Mouse (Mus musculus) thymus, postnatal 25 days (tissue): Measurements from ENCODE around the gene Adgre1.
"Not testable (repeated sequence)": the region's sequence is repeated elsewhere in the genome, so short reads cannot be mapped to it uniquely, and the experiment has no call there.

Experiments used
- DNase-seq: peaks from one replicate; pipeline ENCODE4 v3.0.0; 2022

Adgre1 gene

DNA sequence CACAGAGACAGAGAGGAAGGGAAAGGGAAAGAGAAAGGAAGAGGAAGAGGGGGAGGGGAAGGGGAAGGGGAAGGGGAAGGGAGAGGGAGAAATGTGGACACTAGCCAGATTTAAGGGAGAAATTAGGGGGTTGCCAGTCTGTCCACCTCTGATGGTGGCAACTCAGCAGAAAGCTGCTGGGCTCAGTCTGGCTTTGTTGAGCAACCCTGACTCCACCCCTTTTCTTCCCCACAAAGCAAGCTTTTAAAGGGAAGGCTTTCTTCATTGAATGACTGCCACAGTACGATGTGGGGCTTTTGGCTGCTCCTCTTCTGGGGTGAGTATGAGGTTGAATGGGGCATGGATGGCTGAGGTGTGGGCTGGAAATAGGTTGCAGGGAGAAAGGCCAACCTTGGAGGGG is at the start of gene Adgre1:
TSS of gene Adgre1 (plus strand) at position 251 of the 400 bp plus-strand sequence.
- DNase-seq = no peak

DNA sequence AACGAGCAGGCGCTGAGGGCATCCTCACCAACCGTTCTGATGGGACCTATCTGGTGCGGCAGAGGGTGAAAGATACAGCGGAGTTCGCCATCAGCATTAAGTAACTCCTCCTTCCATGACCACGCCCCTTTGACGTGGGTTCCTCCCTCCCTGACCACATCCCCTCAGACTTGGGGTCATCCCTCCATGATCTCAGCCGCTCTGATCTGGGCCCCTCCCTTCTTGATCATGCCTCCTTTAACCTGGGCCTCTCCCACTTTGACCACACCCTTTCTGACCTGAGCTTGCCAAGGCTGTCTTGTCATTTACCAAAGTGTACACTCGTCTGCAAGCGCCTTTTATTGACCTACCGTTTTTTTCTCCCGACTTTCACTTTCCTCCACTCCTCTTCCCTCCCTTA is 46.7 kb upstream of the Adgre1 start:
- no peak for DNase-seq

- DNase-seq = no peak
Measured at GRCm38 (mm10) chr17:57327615-57328014, 30.9 kb upstream of the Adgre1 start.

DNA sequence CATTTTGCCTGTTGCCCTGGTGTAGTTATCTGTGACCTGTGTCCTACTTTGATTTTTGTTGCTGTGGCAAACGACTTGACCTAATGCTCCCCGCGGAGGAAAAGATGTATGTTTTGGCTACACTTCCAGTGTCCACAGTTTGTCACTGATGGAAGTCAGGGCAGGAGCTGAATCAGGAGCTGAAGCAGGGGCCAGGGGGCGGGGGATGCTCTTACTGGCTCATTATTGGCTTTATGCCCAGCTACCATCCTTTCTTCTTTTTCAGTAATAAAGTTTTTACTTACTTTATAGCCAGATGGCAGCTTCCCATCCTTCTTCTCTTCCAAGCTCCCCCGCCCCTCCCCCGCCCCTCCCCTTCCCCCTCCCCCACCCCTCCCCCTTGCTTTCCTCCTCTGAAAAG is 29.5 kb upstream of the Adgre1 start:
- DNase-seq = no peak

DNA sequence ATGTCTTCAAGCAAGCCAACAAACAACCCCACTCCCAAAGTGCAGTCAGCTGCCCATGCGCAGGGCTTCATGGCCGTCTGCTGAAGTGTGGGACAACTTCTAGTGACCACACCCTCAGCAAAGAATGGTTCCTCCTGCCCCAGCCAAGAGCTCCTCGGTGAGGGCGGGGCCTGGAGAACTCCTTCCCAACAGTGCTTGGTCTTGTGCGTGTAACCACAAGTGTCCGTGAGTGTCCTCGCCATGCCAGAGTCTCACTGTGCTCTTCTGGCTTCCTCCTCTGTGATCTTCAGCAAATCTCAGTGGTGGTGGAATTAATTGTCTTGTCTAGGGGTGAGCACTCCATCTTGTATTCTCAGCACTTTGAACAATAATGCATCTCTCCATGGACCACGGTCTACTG is 27.5 kb upstream of the Adgre1 start:
- DNase-seq = no peak

- no peak for DNase-seq
Measured at GRCm38 (mm10) chr17:57332241-57332640, 26.2 kb upstream of the Adgre1 start.

DNA sequence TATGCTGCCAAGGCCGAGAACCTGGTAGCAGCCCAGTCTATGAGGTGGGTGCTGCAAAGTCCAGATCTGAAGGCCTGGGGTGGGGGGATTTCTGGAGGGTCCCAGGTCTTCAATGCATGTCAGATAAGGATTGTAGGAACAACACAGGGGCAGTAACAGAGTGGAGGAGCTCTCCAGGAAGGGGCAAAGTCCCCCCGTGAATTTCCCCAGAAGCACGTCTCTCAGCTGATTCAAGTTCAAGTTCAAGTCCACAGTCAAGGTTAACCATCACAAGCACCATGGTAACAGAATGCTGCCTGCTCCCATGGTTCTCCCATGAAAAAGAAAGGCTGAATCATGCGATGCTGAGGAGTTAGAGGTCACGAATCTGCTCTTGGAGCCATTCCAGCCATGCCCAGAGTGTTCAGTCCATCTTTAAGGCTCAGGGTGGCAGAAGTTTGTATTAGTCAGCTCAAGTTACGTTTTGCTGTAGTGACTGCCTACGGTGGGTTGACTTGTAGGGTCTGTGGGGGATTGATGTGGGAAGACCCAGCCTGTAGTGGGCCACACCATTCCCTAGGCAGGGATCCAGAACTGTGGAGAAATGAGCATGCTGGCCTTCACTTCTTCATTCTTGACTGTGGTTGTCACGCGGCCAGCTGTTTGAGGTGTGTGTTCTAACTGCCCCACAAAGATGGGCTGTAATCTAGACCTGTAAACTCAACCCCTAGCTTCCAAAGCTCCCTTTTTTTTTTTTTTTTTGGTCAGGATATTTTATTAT is 24.3 kb upstream of the Adgre1 start:
- no peak for DNase-seq

- peak; percentile 86 for DNase-seq
Measured at GRCm38 (mm10) chr17:57334761-57335150, 23.7 kb upstream of the Adgre1 start.

GRCm38 (mm10) chr17:57335194-57335593 is 23.3 kb upstream of the Adgre1 start:
- not testable (repeated sequence) for DNase-seq

GRCm38 (mm10) chr17:57335673-57336303 is 22.7 kb upstream of the Adgre1 start:
- peak; percentile 90 for DNase-seq

- no peak for DNase-seq
Measured at GRCm38 (mm10) chr17:57337996-57338395, 20.5 kb upstream of the Adgre1 start.

DNA sequence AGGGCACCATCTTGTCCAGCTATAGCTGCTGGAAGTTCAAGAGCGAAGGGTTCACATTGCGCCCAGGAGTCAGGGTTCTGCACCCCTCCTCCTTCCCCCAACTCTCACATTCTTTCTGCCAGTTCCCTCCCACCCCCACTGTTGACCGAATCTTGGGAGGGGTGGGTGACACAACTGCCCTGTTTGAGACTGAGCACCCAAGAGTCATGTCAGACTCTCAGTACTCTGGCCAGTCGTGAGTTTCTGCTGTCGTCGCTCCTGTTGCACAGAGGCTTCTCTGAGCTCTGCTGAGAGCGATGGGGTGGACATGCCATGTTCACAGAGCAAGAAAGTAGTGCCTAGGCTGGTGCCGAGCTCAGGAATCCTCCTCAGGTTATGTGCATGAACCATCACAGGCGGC is 19.2 kb upstream of the Adgre1 start:
- no peak for DNase-seq

- DNase-seq = no peak
Measured at GRCm38 (mm10) chr17:57341568-57341967, 16.9 kb upstream of the Adgre1 start.

GRCm38 (mm10) chr17:57344029-57344707 is 14.3 kb upstream of the Adgre1 start:
- DNase-seq = no peak

DNA sequence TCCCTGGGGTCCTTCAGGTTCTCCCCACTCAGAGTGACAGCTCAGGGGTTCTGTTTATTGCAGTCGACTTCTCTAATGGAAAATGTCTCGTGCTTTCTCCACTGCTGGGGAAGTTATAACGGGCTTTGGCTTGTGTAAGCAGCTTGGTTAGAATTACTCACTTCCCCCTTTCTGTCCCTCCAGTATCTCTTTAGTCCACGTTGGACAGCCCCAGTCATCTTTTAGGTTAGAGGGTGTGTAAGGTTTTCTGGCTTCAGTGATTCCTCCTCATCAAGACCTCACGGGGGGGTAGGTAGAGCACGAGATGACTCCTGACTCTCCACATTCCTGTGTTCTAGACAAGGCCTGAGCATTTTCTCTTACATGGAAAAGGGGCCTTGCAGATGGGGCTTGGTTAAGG is 11.5 kb upstream of the Adgre1 start:
- DNase-seq = no peak

DNA sequence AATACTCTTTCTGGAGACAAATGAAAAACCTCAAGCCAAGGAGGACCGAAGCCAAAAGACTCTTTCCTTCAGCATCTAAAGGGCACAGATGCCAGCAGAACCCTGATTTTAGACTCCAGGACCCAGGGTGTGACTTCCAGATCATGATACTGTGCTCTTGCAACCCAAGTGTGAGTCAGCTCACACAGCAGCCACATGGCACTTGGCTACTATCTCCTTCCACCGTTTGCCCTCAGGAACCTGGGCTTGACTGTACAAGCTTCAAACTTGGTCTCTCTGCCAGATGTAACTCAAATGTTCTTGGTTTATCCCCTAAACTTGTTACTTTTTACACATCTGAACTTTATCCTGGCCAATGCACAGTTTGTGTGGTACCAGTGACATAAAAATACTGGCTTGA is 10.7 kb upstream of the Adgre1 start:
- DNase-seq = no peak

DNA sequence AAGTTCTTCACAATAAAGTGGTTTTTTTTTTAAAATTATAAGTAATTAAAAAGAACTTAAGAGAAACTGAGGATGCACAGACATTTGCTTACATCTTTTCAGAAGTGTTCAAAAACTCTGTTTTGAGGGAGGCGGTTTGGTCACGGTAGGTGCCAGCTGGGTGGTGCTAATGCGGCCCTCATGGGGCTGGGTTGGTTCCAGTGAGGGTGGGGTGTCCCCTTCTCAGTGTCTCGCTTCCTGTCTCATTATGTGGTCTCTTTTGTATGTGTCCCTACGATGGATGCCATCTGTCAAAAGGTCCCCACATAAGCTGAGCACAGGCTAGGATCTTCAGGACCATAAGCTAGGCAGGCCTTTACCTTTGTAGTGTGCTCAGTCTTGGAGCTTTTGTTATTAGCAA is 9.4 kb upstream of the Adgre1 start:
- DNase-seq = no peak

DNA sequence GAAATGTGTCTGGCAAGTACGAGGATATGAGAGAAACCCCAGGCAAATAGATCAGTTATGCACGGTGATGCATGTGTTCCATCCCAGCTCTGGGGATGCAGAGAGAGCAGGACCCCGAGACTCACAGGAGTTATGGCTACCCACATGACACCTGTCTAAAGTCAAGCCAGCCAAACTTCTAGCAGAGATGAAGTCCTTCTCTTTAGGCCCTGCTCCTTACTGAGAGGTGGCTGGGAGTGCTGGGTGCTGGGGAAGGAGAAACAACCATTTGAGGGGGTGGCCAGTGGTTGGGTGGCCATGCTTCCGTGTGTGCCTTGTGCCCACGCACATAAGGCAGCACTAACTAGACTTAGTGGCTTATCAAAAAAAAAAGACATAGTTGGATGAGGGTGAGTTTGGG is 8.3 kb upstream of the Adgre1 start:
- no peak for DNase-seq

- DNase-seq = no peak
Measured at GRCm38 (mm10) chr17:57351107-57351506, 7.4 kb upstream of the Adgre1 start.

GRCm38 (mm10) chr17:57359485-57360241 is 1.2 kb downstream of the Adgre1 start:
- DNase-seq = no peak
